Mouse (Mus musculus): Measurements from ENCODE around the gene Dact3. TPM values are rescaled to one million over a fixed set of nuclear protein-coding genes. Genes with fewer than 3 reads are reported as not detected.
A peak's percentile ranks its signal among the peaks of the same experiment; 100 is the strongest.

Gene Dact3
- polyA plus RNA-seq, 1 experiment from 2014 or later: 5.5 TPM

DNA sequence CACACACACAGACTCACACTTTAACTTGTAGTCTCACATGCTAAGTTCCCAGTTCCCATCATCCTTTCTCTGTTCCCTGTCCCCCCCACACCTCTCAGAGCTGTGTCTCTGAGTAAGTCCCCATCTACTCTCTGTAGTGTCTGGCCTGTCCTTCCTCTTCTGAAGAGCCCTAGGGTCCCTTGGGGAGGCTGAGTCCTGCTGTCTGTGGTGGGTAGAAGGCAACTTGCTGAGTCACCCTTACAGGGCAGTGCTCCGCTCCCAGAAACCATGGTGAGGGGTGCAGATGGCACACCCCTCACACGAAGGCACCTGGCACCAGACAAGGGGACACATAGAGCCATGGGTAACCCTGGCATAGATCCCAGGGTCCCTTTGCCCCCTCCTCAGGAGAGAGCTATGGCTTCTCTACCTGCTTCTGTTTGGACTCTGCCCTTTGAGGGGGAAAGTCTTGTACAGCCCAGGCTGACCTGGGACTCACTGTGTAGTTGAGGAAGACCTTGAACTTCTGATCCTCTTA, 28.4 kb downstream of the Dact3 start:
- Histone ChIP-seq H3K27me3 (replicated peaks; ENCODE audit: low read depth, poor library complexity, severe bottlenecking) (peaks cover 14% of the 10 kb centered on the region), H3K4me3 (no peak overlapping the region), H3K9me3 (no peaks in the 10 kb centered on the region), H3K4me1 (peaks cover 60% of the 10 kb centered on the region), H3K27ac (replicated peaks) (0 out of 2 replicates have a peak overlapping the region, but pooled peaks have one; percentile 30), H3K36me3 (replicated peaks) (no peaks in the 10 kb centered on the region)
- 83% methylated on average over 2 of the region's 2 CpGs for WGBS
- DNase-seq (ENCODE audit: low spot score): no peak

DNA sequence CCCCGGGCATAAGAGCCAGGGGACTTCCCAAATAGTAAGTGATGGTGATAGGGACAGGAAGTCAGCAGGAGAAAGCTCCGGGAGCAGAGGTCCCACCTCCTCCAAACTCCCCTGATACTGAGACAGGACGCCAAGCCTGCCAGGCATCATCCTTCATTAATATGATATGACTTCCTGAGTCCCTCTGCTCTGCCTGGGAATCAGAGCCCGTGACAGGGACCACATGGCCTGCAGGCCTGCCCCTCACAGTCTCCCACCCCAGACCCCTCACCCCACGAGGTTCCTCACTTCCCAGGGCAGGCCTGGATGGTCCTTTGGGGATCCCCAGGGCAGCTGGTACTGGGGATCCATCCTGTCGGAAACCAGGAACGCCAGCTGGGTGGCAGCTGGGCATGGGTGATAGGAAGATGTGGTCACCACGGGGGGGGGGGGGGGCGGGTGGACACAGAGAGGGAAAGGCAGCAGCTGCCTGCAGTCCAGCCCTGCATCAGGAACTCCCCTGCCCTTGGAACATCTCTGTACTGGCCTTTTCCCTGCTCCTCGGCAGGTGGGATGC, 29.1 kb downstream of the Dact3 start:
- 55% methylated on average over 9 of the region's 10 CpGs for WGBS
- Histone ChIP-seq H3K27ac (replicated peaks) (no peak overlapping the region), H3K36me3 (replicated peaks) (no peaks in the 10 kb centered on the region), H3K4me3 (no peak overlapping the region), H3K9me3 (no peaks in the 10 kb centered on the region), H3K4me1 (peaks cover 67% of the 10 kb centered on the region), H3K27me3 (replicated peaks; ENCODE audit: low read depth, poor library complexity, severe bottlenecking) (peaks cover 21% of the 10 kb centered on the region)
- no peak for DNase-seq (ENCODE audit: low spot score)

DNA sequence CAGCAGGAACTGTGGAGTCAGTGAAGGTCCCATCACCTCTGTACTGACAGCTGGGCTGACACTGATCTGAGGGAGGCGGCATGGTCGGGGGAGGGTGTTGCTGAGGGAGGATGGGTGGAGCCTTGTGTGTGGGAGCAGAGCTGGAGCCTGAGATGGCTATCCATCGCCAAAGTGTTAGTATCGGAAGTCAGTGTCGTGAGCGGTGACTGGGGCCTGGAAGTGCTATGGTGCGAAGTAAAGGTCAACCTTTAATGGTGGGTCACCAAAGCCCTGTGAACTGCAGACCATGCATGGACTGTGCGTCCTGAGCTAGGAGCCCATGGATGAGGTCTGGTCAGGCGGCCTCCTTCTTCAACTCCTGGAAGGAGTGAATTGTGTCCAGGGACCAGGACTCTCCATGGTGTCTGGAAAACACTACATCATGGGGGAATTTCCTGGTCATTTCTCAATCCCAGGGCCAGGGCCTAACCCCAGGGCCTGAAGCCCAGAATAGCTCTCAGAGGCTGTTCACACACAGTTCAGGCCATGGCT, 30.4 kb downstream of the Dact3 start:
- Histone ChIP-seq H3K27ac (replicated peaks) (0 out of 2 replicates have a peak overlapping the region, but pooled peaks have one; percentile 11), H3K27me3 (replicated peaks; ENCODE audit: low read depth, poor library complexity, severe bottlenecking) (peaks cover 29% of the 10 kb centered on the region), H3K36me3 (replicated peaks) (no peaks in the 10 kb centered on the region), H3K4me1 (peaks cover 63% of the 10 kb centered on the region), H3K9me3 (no peaks in the 10 kb centered on the region), H3K4me3 (no peak overlapping the region)
- WGBS: 51% methylated on average over 9 of the region's 9 CpGs
- no peak for DNase-seq (ENCODE audit: low spot score)

DNA sequence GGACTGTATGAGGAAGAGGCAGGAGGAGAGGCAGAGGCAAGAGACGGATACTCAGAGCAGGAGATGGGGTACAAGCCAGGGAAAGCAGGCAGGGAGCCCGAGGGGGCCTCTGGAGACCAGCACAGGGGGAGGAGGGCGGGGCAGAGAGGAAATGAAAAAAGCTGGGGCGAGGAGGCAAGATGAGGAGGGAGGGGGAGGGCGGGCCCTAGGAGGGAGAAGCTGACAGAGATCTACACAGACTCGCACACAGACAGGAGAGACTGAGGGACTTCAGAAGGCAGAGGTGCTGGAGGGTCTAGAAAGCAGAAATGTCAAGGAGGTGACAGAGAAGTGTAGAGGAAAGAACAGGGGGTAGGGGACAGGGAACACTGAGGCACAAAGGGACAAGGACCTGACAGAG, 31.2 kb downstream of the Dact3 start, which contains the start of gene Ptgir:
Gene Ptgir, plus strand, starts transcription at position 210 of the 400 bp plus-strand sequence.
- Histone ChIP-seq H3K9me3 (no peaks in the 10 kb centered on the region), H3K36me3 (replicated peaks) (no peaks in the 10 kb centered on the region), H3K4me3 (no peak within 1 kb of the TSS), H3K4me1 (peaks cover 59% of the 10 kb centered on the region), H3K27ac (replicated peaks) (peak within 1 kb of the TSS; percentile 48; the same call in 1 of the 2 replicates), H3K27me3 (replicated peaks; ENCODE audit: low read depth, poor library complexity, severe bottlenecking) (peaks cover 29% of the 10 kb centered on the region)
- no peak for DNase-seq (ENCODE audit: low spot score)
- WGBS: 19% methylated on average over 6 of the region's 6 CpGs

DNA sequence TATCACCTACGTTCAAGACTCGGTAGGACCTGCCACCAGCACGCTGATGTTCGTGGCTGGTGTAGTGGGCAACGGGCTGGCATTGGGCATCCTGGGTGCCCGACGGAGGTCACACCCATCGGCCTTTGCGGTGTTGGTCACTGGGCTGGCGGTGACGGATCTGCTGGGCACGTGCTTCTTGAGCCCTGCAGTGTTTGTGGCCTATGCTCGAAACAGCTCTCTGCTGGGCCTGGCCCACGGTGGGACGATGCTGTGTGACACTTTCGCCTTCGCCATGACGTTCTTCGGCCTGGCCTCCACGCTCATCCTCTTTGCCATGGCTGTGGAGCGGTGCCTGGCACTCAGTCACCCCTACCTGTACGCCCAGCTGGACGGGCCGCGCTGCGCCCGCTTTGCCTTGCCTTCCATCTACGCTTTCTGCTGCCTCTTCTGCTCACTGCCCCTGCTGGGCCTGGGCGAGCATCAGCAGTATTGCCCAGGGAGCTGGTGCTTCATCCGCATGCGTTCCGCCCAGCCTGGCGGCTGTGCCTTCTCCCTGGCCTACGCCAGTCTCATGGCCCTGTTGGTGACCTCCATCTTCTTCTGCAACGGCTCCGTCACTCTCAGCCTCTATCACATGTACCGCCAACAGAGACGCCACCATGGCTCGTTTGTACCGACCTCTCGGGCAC, 31.9 kb downstream of the Dact3 start:
- H3K27ac ChIP-seq (replicated peaks): 0 out of 2 replicates have a peak overlapping the region, but pooled peaks have one; percentile 48
- H3K36me3 ChIP-seq (replicated peaks): no peaks in the 10 kb centered on the region
- peaks cover 28% of the 10 kb centered on the region for H3K27me3 ChIP-seq (replicated peaks; ENCODE audit: low read depth, poor library complexity, severe bottlenecking)
- no peaks in the 10 kb centered on the region for H3K9me3 ChIP-seq
- no peak overlapping the region for H3K4me3 ChIP-seq
- no peak for DNase-seq (ENCODE audit: low spot score)
- H3K4me1 ChIP-seq: peaks cover 54% of the 10 kb centered on the region
- 93% methylated on average over 41 of the region's 41 CpGs for WGBS

DNA sequence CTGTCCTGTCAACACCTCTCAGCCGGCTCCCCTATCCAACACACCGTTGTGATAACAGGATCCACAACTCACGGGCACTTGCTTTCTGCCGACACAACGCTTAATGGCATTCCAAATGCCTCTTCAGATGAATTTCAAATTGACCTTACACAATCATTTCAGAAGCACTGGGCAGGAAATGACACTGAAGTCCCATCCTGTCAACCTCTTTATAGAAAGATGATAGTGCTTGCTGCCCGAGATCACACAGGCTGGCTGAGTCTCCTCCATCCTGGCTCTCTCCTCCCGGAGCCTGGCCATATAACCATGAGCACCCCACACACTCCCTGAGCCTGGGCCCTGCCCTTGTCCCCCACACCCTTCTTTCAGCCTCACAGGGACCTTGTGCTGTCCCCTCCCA, 32.7 kb downstream of the Dact3 start:
- H3K4me3 ChIP-seq: no peak overlapping the region
- peaks cover 25% of the 10 kb centered on the region for H3K27me3 ChIP-seq (replicated peaks; ENCODE audit: low read depth, poor library complexity, severe bottlenecking)
- H3K36me3 ChIP-seq (replicated peaks): no peaks in the 10 kb centered on the region
- no peak for DNase-seq (ENCODE audit: low spot score)
- WGBS: 78% methylated on average over 7 of the region's 7 CpGs
- peaks cover 54% of the 10 kb centered on the region for H3K4me1 ChIP-seq
- no peaks in the 10 kb centered on the region for H3K9me3 ChIP-seq
- 0 out of 2 replicates have a peak overlapping the region, but pooled peaks have one; percentile 40 for H3K27ac ChIP-seq (replicated peaks)

DNA sequence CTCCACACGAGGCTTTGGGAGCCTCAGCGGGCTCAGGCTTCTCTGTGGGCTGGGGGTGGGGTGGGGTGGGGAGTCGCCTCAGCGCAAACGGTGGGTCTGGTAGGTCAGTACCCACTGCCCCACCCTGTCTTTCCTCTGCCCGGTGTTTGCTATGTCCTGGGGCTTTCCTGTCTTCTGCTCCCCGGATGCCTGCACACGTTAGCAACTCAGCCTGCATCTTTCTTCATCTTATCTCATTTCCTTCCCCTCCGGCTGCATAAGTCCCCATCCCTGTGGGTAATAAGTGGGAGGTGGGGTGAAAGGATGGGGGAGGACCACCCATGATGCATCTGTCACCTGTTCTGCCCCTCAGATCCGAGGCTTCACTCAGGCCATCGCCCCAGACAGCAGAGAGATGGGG, 33.2 kb downstream of the Dact3 start:
- H3K27ac ChIP-seq (replicated peaks): no peak overlapping the region; the same call in 1 of the 2 replicates
- no peaks in the 10 kb centered on the region for H3K9me3 ChIP-seq
- DNase-seq (ENCODE audit: low spot score): no peak
- H3K36me3 ChIP-seq (replicated peaks): no peaks in the 10 kb centered on the region
- peaks cover 54% of the 10 kb centered on the region for H3K4me1 ChIP-seq
- no peak overlapping the region for H3K4me3 ChIP-seq
- H3K27me3 ChIP-seq (replicated peaks; ENCODE audit: low read depth, poor library complexity, severe bottlenecking): peaks cover 24% of the 10 kb centered on the region
- WGBS: 54% methylated on average over 11 of the region's 11 CpGs

DNA sequence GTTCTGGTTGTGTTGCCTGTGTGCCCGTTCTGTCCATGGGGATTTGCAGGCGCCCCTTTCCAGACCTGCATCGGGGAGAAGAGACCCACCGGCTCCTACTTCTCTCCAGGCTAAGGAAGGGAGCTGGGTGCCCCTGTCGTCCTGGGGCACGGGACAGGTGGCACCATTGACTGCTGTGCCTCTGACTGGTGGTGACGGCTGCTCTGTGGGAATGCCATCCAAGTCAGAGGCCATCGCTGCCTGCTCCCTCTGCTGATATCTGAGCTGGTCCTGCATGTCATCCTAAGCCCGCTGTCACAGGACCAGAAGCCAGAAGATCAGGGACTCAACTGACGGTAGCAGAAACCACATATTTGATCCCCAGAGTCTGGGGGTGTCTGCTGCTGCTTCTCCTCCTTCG, 33.7 kb downstream of the Dact3 start:
- DNase-seq (ENCODE audit: low spot score): no peak

DNA sequence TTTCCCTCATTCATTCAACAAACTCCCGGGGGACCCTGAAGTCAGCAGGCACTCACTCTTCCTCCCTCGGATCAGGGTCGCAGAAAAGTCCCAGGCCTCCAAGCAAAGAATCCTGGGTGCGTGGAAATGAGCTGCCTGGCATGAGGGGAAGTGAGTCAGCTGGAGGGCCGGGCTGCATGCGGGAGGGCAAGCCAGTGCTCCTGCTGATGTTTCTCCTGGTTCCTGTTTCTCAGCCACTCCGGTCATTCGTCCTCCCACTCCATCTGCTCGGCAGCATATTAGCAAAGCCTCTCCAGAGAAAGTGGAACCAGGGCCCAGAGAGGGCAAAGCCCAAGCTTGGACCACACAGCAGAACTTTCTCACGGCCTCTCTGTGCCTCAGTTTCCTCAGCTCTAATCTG, 34.8 kb downstream of the Dact3 start:
- peaks cover 13% of the 10 kb centered on the region for H3K36me3 ChIP-seq (replicated peaks)
- H3K27ac ChIP-seq (replicated peaks): no peak overlapping the region
- WGBS: 59% methylated on average over 10 of the region's 10 CpGs
- peaks cover 49% of the 10 kb centered on the region for H3K4me1 ChIP-seq
- H3K4me3 ChIP-seq: no peak overlapping the region
- peaks cover 17% of the 10 kb centered on the region for H3K27me3 ChIP-seq (replicated peaks; ENCODE audit: low read depth, poor library complexity, severe bottlenecking)
- no peaks in the 10 kb centered on the region for H3K9me3 ChIP-seq
- no peak for DNase-seq (ENCODE audit: low spot score)

More for the DNA sequence above, 33.7 kb downstream of the Dact3 start:
- Histone ChIP-seq H3K9me3 (no peaks in the 10 kb centered on the region), H3K4me3 (peak overlapping the region; percentile 5; the same call in 1 of the 2 replicates), H3K27ac (replicated peaks) (0 out of 2 replicates have a peak overlapping the region, but pooled peaks have one; percentile 30), H3K27me3 (replicated peaks; ENCODE audit: low read depth, poor library complexity, severe bottlenecking) (peaks cover 21% of the 10 kb centered on the region), H3K4me1 (peaks cover 57% of the 10 kb centered on the region), H3K36me3 (replicated peaks) (peaks cover 3% of the 10 kb centered on the region)
- WGBS: 69% methylated on average over 11 of the region's 11 CpGs

DNA sequence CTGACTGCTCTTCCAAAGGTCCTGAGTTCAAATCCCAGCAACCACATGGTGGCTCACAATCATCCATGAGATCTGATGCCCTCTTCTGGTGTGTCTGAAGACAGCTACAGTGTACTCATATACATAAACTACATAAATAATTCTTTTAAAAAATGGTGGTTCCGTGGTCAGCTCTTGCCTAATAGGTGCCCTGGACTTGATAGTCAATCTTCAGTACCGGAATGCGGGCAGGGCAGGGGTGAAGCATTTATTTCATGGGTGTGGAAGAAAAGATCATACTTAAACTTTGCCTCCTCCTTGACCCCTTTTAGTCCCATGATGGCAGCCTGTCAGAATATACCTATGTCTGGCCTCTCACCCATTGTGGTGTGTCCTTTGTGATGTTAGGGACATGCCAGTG, 36.8 kb downstream of the Dact3 start:
- DNase-seq (ENCODE audit: low spot score): no peak
- H3K36me3 ChIP-seq (replicated peaks): peaks cover 33% of the 10 kb centered on the region
- H3K4me1 ChIP-seq: peaks cover 30% of the 10 kb centered on the region
- no peaks in the 10 kb centered on the region for H3K9me3 ChIP-seq
- no peak overlapping the region for H3K4me3 ChIP-seq
- 90% methylated on average over 3 of the region's 3 CpGs for WGBS
- H3K27me3 ChIP-seq (replicated peaks; ENCODE audit: low read depth, poor library complexity, severe bottlenecking): peaks cover 17% of the 10 kb centered on the region
- no peak overlapping the region for H3K27ac ChIP-seq (replicated peaks)

DNA sequence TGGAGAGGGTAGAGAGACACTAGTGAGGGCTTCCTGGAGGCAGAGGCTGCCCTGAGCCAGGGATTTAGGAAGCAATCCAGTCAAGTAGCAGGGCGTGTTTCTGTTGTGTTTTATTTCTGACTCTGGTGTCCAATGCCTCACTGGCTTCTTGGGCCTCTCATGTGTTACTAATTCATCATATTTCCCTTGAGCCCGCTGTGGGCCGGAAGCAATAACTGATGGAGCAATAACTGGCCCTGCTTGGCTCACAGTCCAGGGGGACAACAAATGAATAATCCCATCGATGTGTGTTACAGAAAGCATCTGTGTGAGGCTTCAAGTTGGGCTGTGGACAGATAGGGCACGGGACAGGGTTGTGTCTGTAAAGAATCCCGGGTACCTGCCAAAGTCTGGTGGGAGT, 37.2 kb downstream of the Dact3 start:
- no peak overlapping the region for H3K27ac ChIP-seq (replicated peaks)
- WGBS: 81% methylated on average over 6 of the region's 6 CpGs
- peaks cover 38% of the 10 kb centered on the region for H3K36me3 ChIP-seq (replicated peaks)
- H3K4me3 ChIP-seq: no peak overlapping the region
- H3K9me3 ChIP-seq: no peaks in the 10 kb centered on the region
- DNase-seq (ENCODE audit: low spot score): no peak
- H3K4me1 ChIP-seq: peaks cover 30% of the 10 kb centered on the region
- H3K27me3 ChIP-seq (replicated peaks; ENCODE audit: low read depth, poor library complexity, severe bottlenecking): peaks cover 17% of the 10 kb centered on the region

DNA sequence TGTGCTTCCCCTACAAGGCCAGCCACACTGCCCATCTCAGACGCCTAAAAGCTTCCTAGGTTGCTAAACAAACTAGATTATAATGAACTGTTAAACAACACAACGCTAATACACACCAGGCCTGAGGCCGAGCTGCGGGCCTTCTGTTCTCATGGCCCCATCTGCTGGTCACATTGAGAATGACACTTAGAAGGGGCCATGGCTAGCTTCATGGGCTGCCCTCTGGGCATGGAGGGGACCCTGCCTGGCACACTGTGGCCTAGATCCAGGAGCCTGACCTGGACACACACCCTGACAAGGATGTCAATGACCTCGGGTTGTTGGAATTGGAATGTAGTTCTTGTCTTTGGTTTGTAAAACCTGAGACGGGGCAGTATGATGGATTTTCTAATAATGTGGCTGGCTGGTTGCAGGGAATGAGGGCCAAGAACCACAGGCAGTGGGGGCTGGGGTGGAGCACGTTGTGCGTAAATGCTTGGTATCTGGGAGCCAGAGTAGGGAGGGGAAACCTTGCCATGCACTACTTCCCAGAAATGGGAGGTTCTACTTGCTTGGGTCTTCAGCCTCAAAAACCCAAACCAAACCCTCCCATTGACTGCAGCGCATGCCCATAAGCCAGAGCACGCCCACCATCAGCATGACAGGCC, 38.8 kb downstream of the Dact3 start:
- no peak overlapping the region for H3K27ac ChIP-seq (replicated peaks)
- H3K9me3 ChIP-seq: no peaks in the 10 kb centered on the region
- peaks cover 10% of the 10 kb centered on the region; the same call in 1 of the 2 replicates for H3K27me3 ChIP-seq (replicated peaks; ENCODE audit: low read depth, poor library complexity, severe bottlenecking)
- H3K4me3 ChIP-seq: no peak overlapping the region
- H3K36me3 ChIP-seq (replicated peaks): peaks cover 53% of the 10 kb centered on the region
- 41% methylated on average over 10 of the region's 10 CpGs for WGBS
- H3K4me1 ChIP-seq: peaks cover 29% of the 10 kb centered on the region
- peak; percentile 75 for DNase-seq (ENCODE audit: low spot score)

All from embryonic facial prominence, embryonic 10.5 days (tissue).